Mouse (Mus musculus) left cerebral cortex, adult 9 months (tissue): Measurements from ENCODE around the gene Ss18l1.

Experiments
- DNase-seq, 2 experiments: peaks; one replicate each; pipeline ENCODE4 v3.0.0; 2022; ENCODE audit warnings: low spot score in 2 of 2

Gene Ss18l1

DNA sequence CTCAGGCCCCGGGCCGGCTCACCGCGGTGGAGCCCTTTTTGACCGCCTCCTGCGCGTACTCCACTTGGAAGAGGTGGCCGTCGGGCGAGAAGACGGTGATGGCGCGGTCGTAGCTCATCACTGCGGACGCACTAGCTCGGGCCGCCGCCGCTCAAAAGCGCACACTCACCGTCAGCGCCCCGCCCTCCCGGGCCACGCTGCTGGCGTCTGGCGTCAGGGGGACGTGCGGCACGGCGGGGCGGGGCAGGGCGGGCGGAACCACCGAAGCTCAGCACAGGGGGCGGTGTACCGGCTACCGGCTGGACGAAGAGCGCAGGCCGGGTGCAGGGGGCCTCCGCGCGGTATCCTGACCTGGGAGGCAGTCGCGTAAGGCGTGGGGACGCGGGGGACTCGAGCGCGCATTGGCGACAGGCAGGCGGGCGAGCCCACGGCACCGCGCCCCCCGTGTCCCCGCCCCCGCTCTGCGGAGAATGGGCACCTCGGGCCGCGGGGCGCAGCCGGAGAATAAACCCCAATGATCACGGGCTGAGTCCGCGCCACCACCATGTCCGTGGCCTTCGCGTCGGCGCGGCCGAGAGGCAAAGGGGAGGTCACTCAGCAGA is at the start of gene Ss18l1, which contains the start of gene Psma7:
Gene Ss18l1 (plus strand): TSS at position 254 of the 602 bp plus-strand sequence.
Gene Psma7 (minus strand): TSS at position 178 of the 602 bp plus-strand sequence.
- peak in 1 of 2 experiments; percentile 86 for DNase-seq

DNA sequence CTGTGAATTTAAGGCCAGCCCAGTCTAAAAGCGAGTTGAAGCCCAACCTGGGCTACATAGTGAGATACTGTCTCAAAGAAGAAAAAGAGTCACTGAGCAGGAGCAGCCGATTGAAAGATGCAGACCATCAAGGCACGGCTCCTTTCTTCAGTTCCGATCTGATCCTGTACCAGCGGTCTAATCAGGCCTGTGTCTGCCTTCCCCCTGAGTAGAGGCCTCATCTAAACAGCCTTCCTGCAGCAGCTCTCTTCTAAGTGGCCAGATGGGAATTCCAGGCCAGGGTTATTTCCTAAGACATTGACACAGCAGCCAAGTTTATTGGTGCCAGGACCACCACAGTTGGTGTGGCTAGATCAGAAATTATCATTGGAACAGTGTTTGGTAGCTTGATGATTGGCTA is 49.2 kb upstream of the Ss18l1 start:
- DNase-seq = no peak

DNA sequence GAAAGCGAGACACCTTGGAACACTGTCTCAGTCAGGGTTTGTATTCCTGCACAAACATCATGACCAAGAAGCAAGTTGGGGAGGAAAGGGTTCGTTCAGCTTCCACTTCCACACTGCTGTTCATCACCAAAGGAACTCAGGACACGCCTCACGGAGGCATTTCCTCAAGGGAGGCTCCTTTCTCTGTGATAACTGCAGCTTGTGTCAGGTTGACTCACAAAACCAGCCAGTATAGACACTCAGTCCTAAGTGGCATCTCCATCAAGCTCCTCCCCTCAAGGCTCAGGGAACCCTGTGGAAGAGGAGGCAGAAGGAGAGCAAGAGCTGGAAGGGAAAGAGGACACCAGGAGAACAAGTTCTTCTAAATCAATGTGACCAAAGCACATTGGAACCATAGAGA is 43.9 kb upstream of the Ss18l1 start:
- no peak for DNase-seq

DNA sequence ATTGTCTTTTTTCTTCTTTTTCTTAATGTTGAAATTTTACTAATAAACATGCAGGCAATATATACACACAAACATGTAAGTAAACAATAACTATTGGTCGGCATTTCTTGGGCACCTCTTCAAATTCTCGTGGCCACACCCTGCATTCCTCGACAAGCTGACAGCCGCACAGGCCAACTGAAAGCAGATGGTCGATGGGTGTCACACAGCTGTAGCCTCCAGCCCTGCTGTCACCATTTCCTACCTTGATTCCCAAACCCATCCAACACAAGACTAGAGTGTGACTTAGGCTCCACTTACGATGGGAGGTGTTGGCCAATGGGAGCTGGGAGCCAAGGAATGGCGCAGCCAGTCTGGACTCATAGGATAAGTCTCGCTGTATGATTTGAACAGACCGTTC is 40.7 kb upstream of the Ss18l1 start:
- no peak for DNase-seq

DNA sequence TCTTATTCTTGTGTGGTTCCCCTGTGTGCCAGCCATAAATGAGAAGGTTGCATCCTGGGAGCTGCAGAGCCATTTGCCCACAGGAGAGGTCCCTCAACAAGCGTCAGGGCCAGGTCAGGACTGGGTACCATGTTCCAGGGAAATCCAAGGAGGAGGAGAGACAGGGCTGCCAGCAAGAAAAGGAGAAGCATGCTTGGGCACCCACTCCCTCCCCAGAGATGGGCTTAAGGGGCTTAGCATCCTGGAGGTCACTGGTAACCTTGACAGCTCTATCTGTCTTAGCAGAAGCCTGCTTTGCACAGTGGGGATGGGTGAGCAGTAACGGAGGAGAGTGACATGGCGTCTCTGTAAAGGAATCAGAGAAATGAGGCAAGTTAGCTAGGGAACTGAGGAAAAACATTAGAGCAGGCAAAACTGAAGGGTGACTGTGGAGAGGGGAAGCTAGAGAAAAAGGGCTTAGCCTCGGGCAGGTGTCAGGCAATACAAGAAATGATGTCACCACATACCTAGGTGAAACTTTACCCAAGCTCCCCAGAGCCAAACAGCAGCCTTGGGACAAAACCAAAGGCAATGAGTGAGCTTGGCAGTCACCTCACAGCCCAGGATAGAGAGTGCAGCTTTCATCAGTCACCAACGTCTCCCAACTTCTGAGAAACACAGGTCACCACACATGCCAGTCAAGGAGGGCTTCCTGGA is 36.5 kb upstream of the Ss18l1 start:
- no peak for DNase-seq

DNA sequence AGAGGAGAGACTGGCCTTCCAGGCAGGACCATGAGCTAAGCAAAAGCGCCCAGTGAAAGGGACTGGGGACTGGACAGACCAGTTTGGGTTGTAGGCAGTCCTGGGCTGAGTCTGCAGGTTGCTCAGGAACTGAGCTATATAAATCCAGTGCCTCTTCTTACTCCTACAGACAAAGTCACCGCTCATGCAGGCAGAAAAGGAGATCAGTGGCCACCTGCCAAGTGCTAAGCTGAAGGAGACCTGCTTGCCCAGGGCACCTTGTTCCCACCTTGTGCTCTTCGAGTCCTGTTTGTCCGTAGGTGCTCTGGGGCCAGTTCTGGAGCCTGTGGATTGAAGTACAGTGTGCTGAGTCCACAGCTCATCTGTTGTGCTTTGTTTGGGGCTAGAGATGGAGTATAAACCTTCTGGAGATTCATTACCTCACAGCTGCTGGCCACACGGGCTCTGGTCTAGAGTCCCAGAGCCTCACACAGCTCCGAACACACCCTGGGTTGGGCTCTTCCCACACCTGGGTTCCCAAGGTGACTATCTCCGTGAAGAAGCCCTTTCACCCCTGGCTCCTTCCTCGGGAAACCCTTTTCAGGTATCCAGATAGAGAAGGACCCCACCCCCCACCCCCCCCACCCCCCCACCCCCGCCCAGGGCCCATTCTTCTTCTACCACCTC is 35.8 kb upstream of the Ss18l1 start:
- no peak for DNase-seq

DNA sequence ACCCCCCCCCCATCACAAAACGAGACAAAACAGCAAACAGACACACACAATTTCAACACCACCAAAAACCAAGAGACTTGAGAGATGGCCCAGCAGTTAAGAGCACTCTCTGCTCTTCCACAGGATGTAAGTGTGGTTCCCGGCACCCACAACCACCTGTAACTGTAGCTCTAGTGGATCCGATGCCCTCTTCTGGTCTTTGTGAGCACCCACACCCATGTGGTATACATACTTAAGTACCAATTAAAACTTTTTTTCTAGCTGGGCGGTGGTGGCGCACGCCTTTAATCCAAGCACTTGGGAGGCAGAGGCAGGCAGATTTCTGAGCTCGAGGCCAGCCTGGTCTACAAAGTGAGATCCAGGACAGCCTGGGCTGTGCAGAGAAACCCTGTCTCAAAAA is 31.6 kb upstream of the Ss18l1 start:
- DNase-seq = no peak

DNA sequence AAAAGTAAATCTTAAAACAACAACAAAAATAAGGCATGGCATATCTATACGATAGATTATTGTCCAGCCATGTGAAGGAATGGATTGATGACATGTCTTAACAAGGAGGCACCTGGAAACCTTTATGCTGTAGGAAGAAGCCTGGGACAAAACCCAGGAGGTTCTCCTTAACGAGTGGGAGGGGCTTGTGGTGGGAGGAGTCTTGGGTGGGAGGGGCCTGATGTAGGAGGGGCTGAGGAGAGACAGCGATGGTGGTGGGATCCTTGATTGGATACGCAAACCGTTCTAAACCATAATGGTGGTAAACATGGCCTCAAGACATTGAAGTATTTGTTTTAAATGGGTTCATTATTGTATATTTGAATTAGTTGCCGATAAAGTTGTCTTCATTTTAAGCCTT is 30.9 kb upstream of the Ss18l1 start:
- DNase-seq = no peak

DNA sequence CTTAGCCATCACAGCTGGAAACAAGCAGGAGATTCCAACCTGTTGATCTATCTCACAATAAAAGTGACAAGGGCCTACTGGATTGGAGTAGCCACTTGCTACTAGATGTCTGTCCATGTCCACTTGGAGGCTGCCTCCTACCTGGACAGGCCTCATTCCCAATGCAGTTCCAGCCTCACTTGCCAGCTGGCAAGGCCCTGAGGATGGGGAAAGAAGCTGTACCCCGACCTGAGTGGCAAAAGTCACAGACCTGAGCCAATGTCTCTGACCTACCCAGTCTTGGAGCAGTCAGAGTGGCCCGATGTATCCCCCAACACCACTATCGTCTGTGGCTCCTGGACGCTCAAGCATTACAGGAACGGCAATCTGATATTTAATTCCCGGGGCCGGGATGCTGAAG is 28.6 kb upstream of the Ss18l1 start:
- no peak for DNase-seq

DNA sequence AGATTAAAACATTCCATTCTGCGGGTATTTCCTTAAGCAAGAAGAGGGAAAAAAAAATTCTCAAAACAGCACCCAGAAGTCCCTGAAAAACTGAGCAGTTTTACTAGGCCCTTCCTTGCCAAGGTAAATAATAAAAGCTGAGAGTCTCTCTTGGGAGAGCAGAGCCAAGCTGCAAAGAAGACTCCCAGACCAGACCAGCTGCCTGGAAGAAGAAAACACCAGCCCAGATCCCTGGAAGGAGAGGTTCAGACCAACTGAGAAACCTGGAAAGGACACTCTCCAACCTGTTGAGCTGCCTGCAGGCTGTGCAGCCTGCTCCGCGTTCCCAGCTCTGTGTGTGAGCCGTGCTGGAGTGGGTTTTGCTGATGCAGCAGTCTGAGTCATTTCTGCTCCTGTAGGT is 24.7 kb upstream of the Ss18l1 start:
- no peak for DNase-seq

DNA sequence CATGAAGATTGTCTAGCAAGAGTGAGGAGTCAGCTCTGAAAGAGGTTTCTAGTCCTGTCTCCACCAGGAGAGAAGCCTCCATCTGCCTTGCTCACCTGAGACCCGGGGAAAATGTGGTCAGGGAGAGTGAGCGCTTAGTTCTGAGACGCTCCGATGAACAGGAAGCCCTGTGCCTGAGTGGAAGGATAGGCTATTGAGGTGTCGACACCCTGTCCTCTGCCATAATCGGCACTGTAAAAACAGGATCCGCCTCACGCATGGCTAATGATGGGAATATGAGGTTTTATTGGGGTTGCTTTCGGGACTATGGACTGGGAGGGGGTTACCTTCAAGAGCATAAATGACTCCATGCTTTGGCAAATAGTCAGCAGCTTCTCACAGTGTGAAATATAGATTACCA is 23.7 kb upstream of the Ss18l1 start:
- DNase-seq = no peak

DNA sequence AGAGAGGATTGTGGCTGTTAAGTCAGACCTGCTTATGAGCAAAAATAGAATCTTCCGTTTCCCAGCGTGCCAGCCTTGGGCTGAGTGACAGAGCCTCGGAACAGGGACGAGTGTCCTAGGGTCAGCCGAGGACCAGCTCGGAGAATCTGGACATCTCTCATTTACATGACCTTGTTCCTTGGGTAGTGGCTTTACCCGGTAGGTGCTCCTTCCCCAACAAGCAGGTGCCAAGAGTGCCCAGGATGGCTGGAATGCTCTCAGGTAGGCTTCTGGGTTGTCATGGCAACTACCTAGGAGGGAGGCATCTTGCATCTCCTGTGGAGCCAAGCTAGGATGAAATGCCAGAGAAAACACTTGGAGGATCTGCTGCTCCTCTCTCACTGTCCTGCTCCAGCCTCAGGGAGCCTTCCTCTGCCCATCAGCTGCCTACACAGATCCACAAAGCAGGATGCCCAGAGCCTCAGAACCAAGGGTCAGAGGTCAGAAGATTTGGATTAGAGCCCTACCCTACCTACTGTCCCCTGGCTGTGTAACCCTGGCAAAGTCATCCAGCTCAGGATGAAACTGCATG is 22.1 kb upstream of the Ss18l1 start:
- DNase-seq = no peak

DNA sequence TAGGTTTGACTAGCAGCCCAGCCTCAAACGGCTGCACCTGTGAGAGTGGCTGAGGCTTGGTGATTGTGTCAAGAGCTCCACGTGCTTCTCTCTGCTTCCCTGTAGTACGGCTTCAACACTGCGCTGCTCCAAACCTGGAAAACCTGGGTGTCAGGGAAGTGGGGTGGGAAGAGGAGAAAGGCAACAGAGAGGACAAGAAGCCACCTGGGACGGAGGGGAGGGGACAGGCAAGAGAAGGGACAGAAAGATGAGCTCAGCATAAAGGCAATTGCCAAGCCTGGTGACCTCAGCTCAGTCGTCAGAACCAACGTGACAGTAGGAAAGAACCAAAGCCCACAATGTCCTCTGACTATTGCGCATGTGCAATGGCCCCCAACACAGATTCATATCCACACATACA is 21.4 kb upstream of the Ss18l1 start:
- no peak for DNase-seq

DNA sequence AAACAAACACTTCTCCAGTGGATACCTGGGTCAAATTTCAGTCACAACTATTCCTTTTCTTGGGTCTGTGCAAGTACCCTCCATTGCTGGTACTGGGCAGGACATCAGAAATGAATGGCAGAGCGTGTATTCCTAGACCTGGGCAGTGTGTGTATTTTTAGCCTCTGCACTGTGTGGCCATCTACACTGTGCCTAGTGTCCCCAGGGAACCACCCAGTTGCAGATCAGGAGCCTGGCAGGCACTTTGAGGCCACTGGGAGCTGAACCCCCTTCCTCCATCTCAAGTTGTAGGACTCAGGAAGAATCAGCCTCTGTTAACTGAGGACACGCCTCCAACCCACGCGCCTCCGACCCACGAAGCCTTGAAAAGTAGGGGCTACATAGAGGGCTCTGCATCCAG is 19.6 kb upstream of the Ss18l1 start:
- no peak for DNase-seq

DNA sequence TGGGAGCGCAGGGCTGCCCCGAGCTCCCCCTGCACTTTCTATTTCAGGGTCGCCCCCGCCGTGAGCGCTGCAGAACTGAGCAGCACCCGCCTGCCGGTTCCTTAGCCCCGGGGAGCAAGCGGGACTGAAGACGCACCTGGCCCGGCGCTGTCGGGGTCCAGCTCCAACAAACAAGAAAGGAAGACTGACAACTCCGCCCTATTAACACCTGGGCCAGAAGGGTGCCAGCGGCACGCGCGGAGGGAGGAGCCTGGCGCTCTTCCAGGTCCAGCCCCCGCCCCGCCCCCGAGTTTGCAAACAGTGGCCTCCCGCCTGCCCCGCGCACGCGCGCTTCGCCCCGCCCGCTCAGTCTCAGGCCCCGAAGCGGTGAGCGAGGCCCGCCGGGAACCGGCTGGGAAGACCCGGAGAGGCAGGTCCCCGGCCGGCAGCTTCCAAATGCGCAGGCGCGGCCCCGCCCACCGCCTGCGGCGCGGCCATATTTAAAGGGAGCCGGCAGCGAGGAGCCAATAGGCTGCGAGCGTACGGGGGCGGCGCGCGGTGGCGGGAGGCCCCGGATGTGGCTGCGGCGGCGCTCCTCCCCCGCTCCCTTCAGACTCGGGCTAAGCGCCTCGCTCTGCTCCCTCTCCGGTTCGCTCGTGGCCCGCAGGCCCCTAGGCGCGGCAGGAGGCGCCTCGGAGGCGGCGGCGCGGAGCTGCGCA is 17.8 kb upstream of the Ss18l1 start, which contains the start of gene Lsm14b:
Gene Lsm14b (plus strand): TSS at position 587 of the 698 bp plus-strand sequence.
- DNase-seq = peak; percentile 98 to 99

DNA sequence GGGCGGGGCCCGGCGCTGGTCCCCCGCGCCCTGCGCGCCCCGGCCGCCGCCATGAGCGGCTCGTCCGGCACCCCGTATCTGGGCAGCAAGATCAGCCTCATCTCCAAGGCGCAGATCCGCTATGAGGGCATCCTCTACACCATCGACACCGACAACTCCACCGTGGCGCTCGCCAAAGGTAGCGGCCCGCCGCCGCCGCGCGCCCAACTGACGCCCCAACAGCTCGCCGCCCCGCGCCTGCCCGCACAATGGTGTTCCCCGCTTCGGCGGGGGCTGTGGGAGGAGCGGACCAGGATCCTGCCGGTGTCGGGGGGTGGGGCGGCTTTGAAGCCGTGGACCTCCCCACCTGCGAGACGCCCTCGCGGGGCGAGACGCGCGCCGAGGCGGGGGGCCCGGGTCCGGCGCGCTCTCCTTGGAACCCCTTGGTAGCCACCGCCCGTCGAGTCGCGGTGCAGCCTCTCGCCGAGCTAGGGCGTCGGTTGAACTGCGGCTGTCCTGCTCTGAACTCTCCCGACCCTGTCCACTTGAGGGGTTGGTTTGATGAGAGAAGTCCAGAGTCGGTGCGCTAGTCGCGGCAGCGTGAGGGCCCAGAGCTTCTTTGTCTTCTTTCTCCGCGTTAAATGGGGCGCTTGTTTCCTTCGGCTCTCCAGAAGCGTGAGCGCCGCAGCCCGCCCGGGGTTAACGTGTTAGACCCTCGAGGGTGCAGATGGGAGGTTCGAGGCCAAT is 17.0 kb upstream of the Ss18l1 start:
- peak in 1 of 2 experiments; percentile 43 for DNase-seq

DNA sequence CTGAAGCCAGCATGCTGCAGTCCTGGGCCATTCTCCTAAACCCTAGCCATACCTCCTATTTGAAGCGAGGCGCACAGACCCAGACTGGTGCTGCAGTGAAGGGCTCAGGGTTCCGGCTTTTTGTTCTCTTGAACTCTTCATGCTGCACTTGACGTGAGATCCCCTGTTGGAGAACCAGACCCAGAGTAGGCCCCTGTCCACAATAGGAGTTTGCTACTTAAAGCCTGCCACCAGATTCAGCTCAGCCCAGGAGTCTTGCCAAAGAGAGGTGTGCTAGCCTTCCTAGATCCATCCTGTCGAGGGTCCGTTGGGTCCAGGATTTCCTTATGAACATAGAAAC is 16.5 kb upstream of the Ss18l1 start:
- DNase-seq = no peak

DNA sequence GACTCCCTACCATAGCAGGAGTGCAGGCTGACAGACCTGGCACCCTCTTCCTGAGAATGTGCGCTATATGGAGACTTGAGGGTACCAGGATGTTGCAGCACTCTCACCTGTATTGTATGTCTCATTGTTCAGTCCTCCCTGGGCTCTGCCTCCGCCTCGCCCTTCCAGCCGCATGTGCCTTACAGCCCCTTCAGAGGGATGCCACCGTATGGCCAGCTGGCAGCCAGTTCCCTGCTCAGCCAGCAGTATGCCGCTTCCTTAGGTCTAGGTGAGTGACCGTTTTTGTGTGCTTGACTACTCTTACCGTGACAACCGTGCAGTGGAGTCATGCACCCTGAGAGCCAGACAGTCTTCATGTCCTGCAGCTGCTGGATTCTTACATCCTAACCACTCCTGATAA is 14.5 kb upstream of the Ss18l1 start:
- no peak for DNase-seq

DNA sequence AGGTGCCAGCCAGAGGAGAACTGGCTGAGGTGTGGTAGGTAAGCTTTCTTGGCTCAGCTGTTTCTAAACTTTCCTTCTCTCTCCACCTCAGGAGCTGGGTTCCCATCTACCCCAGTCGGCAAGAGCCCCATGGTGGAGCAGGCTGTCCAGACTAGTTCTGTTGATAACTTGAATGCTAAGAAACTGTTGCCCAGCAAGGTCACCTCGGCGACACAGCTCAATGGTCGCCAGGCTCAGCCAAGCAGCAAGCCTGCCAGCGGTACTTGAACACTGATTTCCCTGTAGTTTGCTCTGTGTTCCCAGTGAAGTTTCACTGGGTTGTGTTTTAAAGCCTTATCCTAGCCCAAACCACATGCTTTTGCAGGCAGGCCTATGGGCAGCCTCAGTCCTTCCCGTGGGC is 11.0 kb upstream of the Ss18l1 start:
- no peak for DNase-seq

DNA sequence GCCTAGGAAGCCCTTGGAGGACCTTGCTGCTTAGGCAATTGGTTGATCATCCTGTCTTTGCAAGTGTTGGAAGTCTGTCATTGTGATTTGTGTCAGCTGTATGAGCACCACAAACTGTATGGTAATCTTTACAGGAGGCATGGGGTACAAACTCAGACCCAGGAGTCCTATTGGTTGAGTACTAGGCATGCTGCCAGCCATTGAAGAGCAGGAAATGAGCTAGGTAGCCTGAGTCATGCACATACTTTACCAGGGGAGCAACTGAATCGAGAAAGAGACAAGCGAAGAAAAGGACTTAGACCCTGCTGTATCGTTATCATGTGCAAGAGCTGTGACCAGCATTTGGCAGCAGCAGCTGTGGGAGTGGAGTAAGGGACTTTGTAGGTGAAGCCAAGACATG is 9.4 kb upstream of the Ss18l1 start:
- DNase-seq = no peak

DNA sequence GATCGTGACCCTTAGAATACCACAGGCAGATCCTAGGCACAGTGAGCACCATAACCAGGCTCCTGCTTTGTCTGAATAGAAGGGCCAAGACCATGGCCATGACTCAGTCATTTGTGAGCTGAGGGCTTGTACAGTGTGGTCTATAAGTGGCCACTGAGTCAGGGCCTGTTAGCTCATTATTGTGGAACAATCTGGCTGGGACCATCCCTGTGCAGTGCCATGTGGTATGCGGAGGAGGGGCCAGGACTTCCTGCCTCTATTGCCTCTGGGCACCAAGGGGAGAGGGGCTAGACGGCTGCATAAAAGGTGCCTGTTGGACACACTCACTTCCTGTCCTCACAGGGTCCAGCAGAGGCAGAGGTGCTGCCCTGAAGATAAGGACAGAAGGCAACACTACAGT is 8.4 kb upstream of the Ss18l1 start:
- DNase-seq = no peak

DNA sequence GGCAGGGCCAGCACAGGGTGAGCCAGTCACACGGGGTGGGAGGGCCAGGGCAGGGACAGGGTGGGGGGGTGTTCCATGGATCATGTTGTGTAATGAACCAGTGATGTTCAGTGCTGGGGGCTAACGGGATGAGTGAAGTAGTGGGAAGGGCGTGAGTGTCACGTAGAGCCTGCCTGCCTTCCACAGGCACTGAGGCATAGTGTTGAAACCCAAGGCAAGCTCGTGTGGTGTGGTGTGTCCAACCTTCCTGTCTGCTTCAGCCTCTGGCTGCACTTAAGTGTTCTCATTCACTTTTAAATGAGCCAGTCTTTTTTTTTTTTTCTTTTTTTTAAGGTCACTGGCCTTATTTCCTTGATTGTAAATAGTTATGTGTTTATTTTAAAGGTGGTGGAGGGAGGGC is 7.6 kb upstream of the Ss18l1 start:
- DNase-seq = no peak
